Mouse (Mus musculus) midbrain, postnatal 0 days (tissue): ENCODE measurements around the gene Fam189a1. TPM values are rescaled to one million over a fixed set of nuclear protein-coding genes. Genes with fewer than 3 reads are reported as not detected.

Experiments used
- ATAC-seq: fragments of 200-750 bp; cut with Nextera tagmentation; 2 replicates; pipeline ENCODE4 v1.8.0; 2017; ENCODE audit warnings: moderate number of reproducible peaks, mild to moderate bottlenecking, moderate TSS enrichment, moderate library complexity; ENCODE audit not compliant: low FRiP score
- DNase-seq: peaks from one replicate; pipeline ENCODE4 v3.0.0-alpha.2; 2015; ENCODE audit warnings: low spot score
- H3K27ac ChIP-seq: fragments of 300-500 bp; sonication (generic); 2 replicates; pipeline ENCODE4 v1.5.1; 2014; ENCODE audit warnings: low read depth, mild to moderate bottlenecking, low read length, mixed read lengths
- H3K27me3 ChIP-seq: fragments of 300-500 bp; sonication (generic); 2 replicates; pipeline ENCODE4 v1.6.1; 2014; ENCODE audit warnings: low read length, control low read depth, mixed read lengths; ENCODE audit not compliant: insufficient read depth
- H3K36me3 ChIP-seq: fragments of 300-500 bp; sonication (generic); 2 replicates; pipeline ENCODE4 v1.6.1; 2014; ENCODE audit warnings: low read length, control low read depth, mixed read lengths; ENCODE audit not compliant: insufficient read depth
- H3K4me1 ChIP-seq: fragments of 300-500 bp; sonication (generic); 2 replicates; pipeline ENCODE4 v1.6.1; 2014; ENCODE audit warnings: mild to moderate bottlenecking, control low read depth, antibody characterized with exemption, low read length, mixed read lengths; ENCODE audit not compliant: insufficient read depth
- H3K4me2 ChIP-seq: fragments of 300-500 bp; sonication (generic); 2 replicates; pipeline ENCODE4 v1.6.1; 2014; ENCODE audit warnings: low read depth, mild to moderate bottlenecking, low read length, mixed read lengths; ENCODE audit not compliant: poor library complexity, severe bottlenecking
- H3K4me3 ChIP-seq: fragments of 300-500 bp; sonication (generic); 2 replicates; pipeline ENCODE4 v1.5.1; 2014; ENCODE audit warnings: low read depth, mild to moderate bottlenecking, low read length, moderate library complexity
- H3K9ac ChIP-seq: fragments of 300-500 bp; sonication (generic); replicated peaks from 2 replicates; pipeline ENCODE4 v1.6.1; 2014; ENCODE audit warnings: mild to moderate bottlenecking, low read length, moderate library complexity, mixed read lengths; ENCODE audit not compliant: poor library complexity, severe bottlenecking
- H3K9me3 ChIP-seq: fragments of 300-500 bp; sonication (generic); 2 replicates; pipeline ENCODE4 v1.6.1; 2016; ENCODE audit warnings: low read length, control low read depth
- CTCF ChIP-seq: IDR thresholded peaks from 2 replicates; pipeline ENCODE4 v1.5.1; 2016; ENCODE audit warnings: antibody characterized with exemption, mild to moderate bottlenecking
- WGBS: fragments of 180-500 bp; shearing (Covaris S2); extraction: QIAGEN DNeasy Blood & Tissue Kit; methylation state at CpG from one replicate; pipeline ENCODE4 v1.1.7; 2014; 5-methylcytosine and 5-hydroxymethylcytosine counted together
- polyA plus RNA-seq: library from polyadenylated mRNA; unstranded; fragments of >200 nt; fragmentation: Nextera tagmentation; extraction: Ambion mirVana; gene quantifications from 2 replicates; pipeline ENCODE4 v1.2.1, GENCODE M21; 2015
- total RNA-seq: library from RNA; depleted of rRNA; stranded (reverse); fragments of >200 nt; gene quantifications from 2 replicates; pipeline ENCODE4 v1.2.3, GENCODE M21; 2014; rRNA removed

Fam189a1 gene
- 19.7 and 21.3 TPM in 2 replicates for total RNA-seq
- polyA plus RNA-seq, result 10.0 and 12.8 TPM in 2 replicates

GRCm38 (mm10) chr7:65156514-65156911, at the start of gene Fam189a1:
Gene Fam189a1, minus strand, starts transcription at chr7:65156570.
- Histone ChIP-seq H3K36me3 (no peaks in the 10 kb centered on the region), H3K4me2 (peak within 1 kb of the TSS; percentile 98), H3K9ac (peak within 1 kb of the TSS; percentile 62), H3K4me3 (peak within 1 kb of the TSS; percentile 67), H3K27me3 (no peaks in the 10 kb centered on the region), H3K27ac (peak within 1 kb of the TSS; percentile 62), H3K9me3 (no peaks in the 10 kb centered on the region), H3K4me1 (peaks cover 10% of the 10 kb centered on the region; the same call in 1 of the 2 replicates)
- WGBS, result under 1% methylated on average over 29 of the region's 50 CpGs
- ATAC-seq, result no peak; the same call in none of the 2 replicates
- no peak for TF ChIP-seq CTCF
- peak; percentile 65 for DNase-seq

- 87% methylated on average over 6 of the region's 6 CpGs for WGBS
- TF ChIP-seq CTCF, result no peak
Observed at GRCm38 (mm10) chr7:65206021-65206420, 49.7 kb upstream of the Fam189a1 start.

GRCm38 (mm10) chr7:65202719-65203118, 46.3 kb upstream of the Fam189a1 start:
- H3K9ac ChIP-seq, result no peak overlapping the region
- no peak overlapping the region for H3K4me2 ChIP-seq
- H3K9me3 ChIP-seq, result 0 out of 2 replicates have a peak, but pooled peaks cover 4% of the 10 kb centered on the region
- no peak overlapping the region for H3K4me3 ChIP-seq
- no peaks in the 10 kb centered on the region for H3K36me3 ChIP-seq
- H3K27ac ChIP-seq, result no peak overlapping the region
- WGBS, result 67% methylated on average over 10 of the region's 10 CpGs
- H3K27me3 ChIP-seq, result no peaks in the 10 kb centered on the region
- H3K4me1 ChIP-seq, result no peaks in the 10 kb centered on the region
- no peak for DNase-seq
- TF ChIP-seq CTCF, result no peak
- ATAC-seq, result no peak

More at GRCm38 (mm10) chr7:65206021-65206420, 49.7 kb upstream of the Fam189a1 start:
- no peak overlapping the region for H3K9ac ChIP-seq
- no peaks in the 10 kb centered on the region for H3K9me3 ChIP-seq
- no peak overlapping the region for H3K4me2 ChIP-seq
- DNase-seq (no peak), ATAC-seq (no peak)
- H3K27ac ChIP-seq, result no peak overlapping the region
- H3K4me1 ChIP-seq, result no peaks in the 10 kb centered on the region
- H3K27me3 ChIP-seq, result no peaks in the 10 kb centered on the region
- H3K4me3 ChIP-seq, result no peak overlapping the region
- no peaks in the 10 kb centered on the region for H3K36me3 ChIP-seq

- no peak overlapping the region for H3K9ac ChIP-seq
- H3K27ac ChIP-seq, result no peak overlapping the region
- WGBS, result 28% methylated on average over 5 of the region's 5 CpGs
- no peak overlapping the region for H3K4me3 ChIP-seq
- TF ChIP-seq CTCF, result no peak
- no peaks in the 10 kb centered on the region for H3K36me3 ChIP-seq
- ATAC-seq (no peak), DNase-seq (peak; percentile 10)
- H3K9me3 ChIP-seq, result no peaks in the 10 kb centered on the region
- no peaks in the 10 kb centered on the region for H3K4me1 ChIP-seq
- no peak overlapping the region for H3K4me2 ChIP-seq
- H3K27me3 ChIP-seq, result no peaks in the 10 kb centered on the region
Observed at GRCm38 (mm10) chr7:65180694-65181093, 24.3 kb upstream of the Fam189a1 start.

GRCm38 (mm10) chr7:65170762-65171161, 14.4 kb upstream of the Fam189a1 start:
- Histone ChIP-seq H3K4me2 (no peak overlapping the region), H3K9ac (no peak overlapping the region), H3K4me3 (no peak overlapping the region), H3K27me3 (no peaks in the 10 kb centered on the region), H3K27ac (no peak overlapping the region), H3K9me3 (no peaks in the 10 kb centered on the region), H3K4me1 (no peaks in the 10 kb centered on the region), H3K36me3 (no peaks in the 10 kb centered on the region)
- no peak for TF ChIP-seq CTCF
- ATAC-seq (no peak), DNase-seq (no peak)
- WGBS, result 86% methylated on average over 4 of the region's 4 CpGs

- Histone ChIP-seq H3K9ac (peak overlapping the region; percentile 62), H3K4me3 (peak overlapping the region; percentile 67), H3K27ac (no peak overlapping the region), H3K4me1 (peaks cover 8% of the 10 kb centered on the region; the same call in 1 of the 2 replicates), H3K36me3 (no peaks in the 10 kb centered on the region), H3K9me3 (no peaks in the 10 kb centered on the region), H3K4me2 (peak overlapping the region; percentile 98), H3K27me3 (no peaks in the 10 kb centered on the region)
- no peak for DNase-seq
- no peak for TF ChIP-seq CTCF
- WGBS, result 6% methylated on average over 16 of the region's 16 CpGs
- ATAC-seq, result no peak
Observed at GRCm38 (mm10) chr7:65157031-65158025, 958 bp upstream of the Fam189a1 start.
